Mouse (Mus musculus) forebrain, embryonic 14.5 days (tissue): Measurements from ENCODE around the gene Pcsk5. TPM values are rescaled to one million over a fixed set of nuclear protein-coding genes. Genes with fewer than 3 reads are reported as not detected.

Experiments used
- ATAC-seq: fragments of 200-750 bp; cut with Nextera tagmentation; 2 replicates; pipeline ENCODE4 v1.8.0; 2017; ENCODE audit warnings: mild to moderate bottlenecking, moderate library complexity
- DNase-seq: peaks from one replicate; pipeline ENCODE4 v3.0.0-alpha.2; 2015; ENCODE audit warnings: low spot score
- H3K27ac ChIP-seq: fragments of 300-500 bp; sonication (generic); 2 replicates; pipeline ENCODE4 v1.5.1; 2014; ENCODE audit warnings: low read depth, mild to moderate bottlenecking, control low read depth, low read length, moderate library complexity
- H3K27me3 ChIP-seq: fragments of 300-500 bp; sonication (generic); replicated peaks from 2 replicates; pipeline ENCODE4 v1.6.1; 2014; ENCODE audit warnings: low read length, control low read depth, mixed read lengths; ENCODE audit not compliant: control insufficient read depth, insufficient read depth
- H3K36me3 ChIP-seq: fragments of 300-500 bp; sonication (generic); 2 replicates; pipeline ENCODE4 v1.6.1; 2014; ENCODE audit warnings: low read length, control low read depth; ENCODE audit not compliant: control insufficient read depth, insufficient read depth
- H3K4me1 ChIP-seq: fragments of 300-500 bp; sonication (generic); 2 replicates; pipeline ENCODE4 v1.6.1; 2014; ENCODE audit warnings: antibody characterized with exemption, low read length, control low read depth; ENCODE audit not compliant: control insufficient read depth, insufficient read depth
- H3K4me2 ChIP-seq: fragments of 300-500 bp; sonication (generic); 2 replicates; pipeline ENCODE4 v1.6.1; 2014; ENCODE audit warnings: mild to moderate bottlenecking, control low read depth, low read length
- H3K4me3 ChIP-seq: fragments of 300-500 bp; sonication (generic); 2 replicates; pipeline ENCODE4 v1.5.1; 2014; ENCODE audit warnings: low read depth, low read length, control low read depth
- H3K9ac ChIP-seq: fragments of 300-500 bp; sonication (generic); 2 replicates; pipeline ENCODE4 v1.6.1; 2014; ENCODE audit warnings: mild to moderate bottlenecking, low read length, control low read depth, moderate library complexity
- H3K9me3 ChIP-seq: fragments of 300-500 bp; sonication (generic); replicated peaks from 2 replicates; pipeline ENCODE4 v1.6.1; 2016; ENCODE audit warnings: low read length, control low read depth, mixed read lengths; ENCODE audit not compliant: control insufficient read depth
- WGBS: fragments of 180-500 bp; shearing (Covaris S2); extraction: QIAGEN DNeasy Blood & Tissue Kit; methylation state at CpG from one replicate; pipeline ENCODE4 v1.1.7; 2014; 5-methylcytosine and 5-hydroxymethylcytosine counted together
- polyA plus RNA-seq: library from polyadenylated mRNA; unstranded; fragments of >200 nt; fragmentation: Nextera tagmentation; extraction: Ambion mirVana; gene quantifications from 2 replicates; pipeline ENCODE4 v1.2.1, GENCODE M21; 2014

Pcsk5 gene
- polyA plus RNA-seq, 1 experiment from 2014 or later: 3.8 TPM

DNA sequence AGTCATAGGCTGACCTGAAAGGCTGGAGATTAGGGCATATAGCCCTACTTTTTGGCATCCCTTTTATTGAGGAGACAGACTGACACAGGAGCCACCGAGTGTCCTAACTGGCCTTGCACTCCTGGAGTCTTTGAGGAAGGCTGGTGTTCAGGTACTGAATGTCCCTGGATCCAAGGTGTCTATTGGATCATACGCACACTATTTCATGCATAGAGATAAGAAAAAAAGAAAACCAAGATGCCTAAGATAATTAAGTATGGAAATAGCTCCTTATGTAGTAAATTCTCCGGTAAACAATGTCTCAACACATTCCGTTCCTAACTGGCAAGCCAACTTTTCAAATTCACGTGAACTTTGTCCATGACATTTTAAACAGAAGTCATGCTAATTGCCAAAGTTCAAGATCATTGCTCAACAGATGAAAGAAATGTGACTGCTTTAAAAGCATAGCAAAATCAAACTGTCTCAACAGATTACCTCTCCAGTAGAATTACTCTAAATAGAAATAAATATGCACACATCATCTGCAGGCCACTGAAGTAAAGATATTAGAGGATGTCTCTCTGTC is 45.9 kb downstream of the Pcsk5 start:
- H3K27ac ChIP-seq: no peak overlapping the region
- H3K27me3 ChIP-seq: no peaks in the 10 kb centered on the region
- H3K4me2 ChIP-seq: no peak overlapping the region
- H3K9ac ChIP-seq: no peak overlapping the region
- H3K36me3 ChIP-seq: no peaks in the 10 kb centered on the region
- no peaks in the 10 kb centered on the region for H3K9me3 ChIP-seq
- H3K4me3 ChIP-seq: no peak overlapping the region
- ATAC-seq (no peak), DNase-seq (no peak)
- H3K4me1 ChIP-seq: no peaks in the 10 kb centered on the region
- WGBS: 90% methylated on average over 5 of the region's 5 CpGs

DNA sequence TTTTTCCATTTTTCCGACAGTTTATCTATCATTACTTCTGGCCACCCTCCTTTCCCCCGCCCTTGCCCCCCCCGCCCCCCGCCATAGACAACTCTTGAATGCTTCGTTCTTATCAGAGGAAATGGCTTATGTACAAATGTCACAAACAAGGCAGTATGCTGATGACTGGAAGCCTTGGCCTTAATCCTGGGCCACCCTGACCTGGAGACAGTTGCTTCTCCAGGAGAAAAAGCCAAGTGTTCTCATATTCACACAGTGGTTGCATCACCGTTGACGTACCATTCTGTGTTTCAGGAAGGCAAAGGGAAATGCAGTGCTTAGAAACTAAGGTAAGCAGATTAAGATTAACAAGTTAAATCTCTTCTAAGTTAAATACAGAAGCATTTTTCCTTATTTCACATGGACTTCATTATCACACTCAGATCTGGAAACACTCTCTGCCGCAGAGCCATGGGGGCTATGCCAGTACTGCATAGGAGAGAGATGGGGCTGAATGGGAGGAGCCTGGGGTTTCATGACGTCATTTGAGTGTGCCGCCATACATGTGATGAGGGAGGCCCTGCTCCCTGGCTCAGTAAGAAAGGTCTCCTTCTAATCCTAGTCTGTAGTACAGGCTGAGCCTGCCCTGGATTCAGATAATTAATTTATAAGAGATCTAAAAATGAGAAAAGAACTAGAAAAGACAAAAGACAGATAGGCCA is 48.7 kb downstream of the Pcsk5 start:
- Histone ChIP-seq H3K36me3 (no peaks in the 10 kb centered on the region), H3K27ac (no peak overlapping the region), H3K9me3 (no peaks in the 10 kb centered on the region), H3K4me3 (no peak overlapping the region), H3K4me2 (no peak overlapping the region), H3K9ac (no peak overlapping the region), H3K4me1 (no peaks in the 10 kb centered on the region), H3K27me3 (no peaks in the 10 kb centered on the region)
- no peak for ATAC-seq
- no peak for DNase-seq
- WGBS: 87% methylated on average over 10 of the region's 10 CpGs

DNA sequence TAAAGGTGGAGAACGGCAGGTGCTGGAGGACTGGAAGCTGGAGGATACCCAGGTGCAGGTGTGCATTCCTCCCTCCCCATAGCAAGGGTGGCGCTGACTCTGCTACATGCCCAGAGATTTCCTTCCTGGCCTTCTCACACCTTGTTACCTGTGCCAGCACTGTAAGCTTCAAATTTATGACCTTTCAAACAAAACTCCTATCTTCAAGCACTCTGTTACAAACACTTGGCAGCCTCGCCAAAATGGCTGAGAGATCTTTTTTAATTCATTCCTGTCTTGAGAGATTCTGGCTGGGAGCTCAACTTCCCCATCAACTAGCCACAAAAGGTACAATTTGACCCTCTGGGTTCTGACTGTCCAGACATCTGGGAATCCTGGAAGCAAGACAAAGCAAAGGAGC is 50.7 kb downstream of the Pcsk5 start:
- no peak for DNase-seq

DNA sequence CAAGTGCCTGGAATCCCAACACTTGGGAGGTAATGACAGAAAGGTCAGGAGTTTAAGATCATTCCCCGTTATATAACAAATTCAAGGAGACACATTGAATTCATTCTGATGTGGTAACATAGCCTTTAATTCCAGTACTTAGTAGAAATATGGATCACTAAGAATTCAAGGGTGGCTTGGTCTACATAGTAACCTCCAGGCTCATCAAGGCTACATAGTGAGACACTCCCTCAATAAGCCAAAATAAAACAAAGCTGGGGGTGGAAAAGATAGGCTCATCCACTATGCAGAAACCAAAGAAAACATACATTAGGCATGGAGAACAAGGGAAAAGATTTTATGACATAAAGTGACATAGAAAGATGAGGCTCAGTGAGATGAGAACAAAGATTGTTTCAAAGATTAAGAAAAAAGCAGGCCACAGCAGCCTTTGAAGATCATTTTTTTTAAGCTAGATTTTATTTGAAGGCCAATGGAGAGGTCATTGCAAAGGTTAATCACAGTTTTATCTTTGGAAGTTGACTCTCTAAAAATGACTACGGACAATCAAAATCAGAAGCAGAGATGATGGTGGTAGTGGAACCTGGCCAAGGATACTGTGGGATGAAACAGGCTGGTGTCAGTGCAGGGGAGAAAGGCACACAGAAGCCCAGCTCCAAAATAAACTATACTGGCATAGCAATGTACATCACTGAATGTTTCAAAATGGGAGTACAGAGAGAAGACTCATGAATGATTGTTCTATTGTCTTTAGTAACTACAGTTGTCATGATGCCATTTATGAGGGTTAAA is 52.8 kb downstream of the Pcsk5 start:
- Histone ChIP-seq H3K9me3 (no peaks in the 10 kb centered on the region), H3K27ac (no peak overlapping the region), H3K9ac (no peak overlapping the region), H3K4me3 (no peak overlapping the region), H3K27me3 (no peaks in the 10 kb centered on the region), H3K4me2 (no peak overlapping the region), H3K36me3 (no peaks in the 10 kb centered on the region), H3K4me1 (no peaks in the 10 kb centered on the region)
- ATAC-seq (no peak), DNase-seq (no peak)
- WGBS: 95% methylated on average over 2 of the region's 2 CpGs

More for the DNA sequence above, 50.7 kb downstream of the Pcsk5 start:
- Histone ChIP-seq H3K4me2 (no peak overlapping the region), H3K4me1 (no peaks in the 10 kb centered on the region), H3K9ac (no peak overlapping the region), H3K27me3 (no peaks in the 10 kb centered on the region), H3K36me3 (no peaks in the 10 kb centered on the region), H3K4me3 (no peak overlapping the region), H3K27ac (no peak overlapping the region), H3K9me3 (no peaks in the 10 kb centered on the region)
- 85% methylated on average over 3 of the region's 3 CpGs for WGBS
- no peak for ATAC-seq

DNA sequence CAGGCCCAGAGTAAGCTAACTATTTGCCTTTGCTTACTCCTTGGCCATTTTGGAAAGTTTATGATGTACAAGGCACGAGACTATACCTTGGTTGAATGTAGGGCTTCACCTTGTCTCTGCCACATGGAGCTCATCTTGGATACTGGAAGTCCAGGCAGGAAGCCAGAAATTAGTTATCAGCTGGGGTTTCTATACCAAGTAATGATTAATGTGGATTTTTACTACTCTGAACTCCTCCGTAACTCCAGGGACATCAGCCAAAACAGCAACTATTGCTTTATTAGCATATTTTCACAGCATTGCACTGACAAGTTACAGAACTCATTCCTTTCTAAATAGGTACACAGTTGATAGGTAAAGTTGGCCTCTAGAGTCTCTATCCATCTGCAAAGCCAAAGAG is 54.2 kb downstream of the Pcsk5 start:
- H3K27ac ChIP-seq: no peak overlapping the region

DNA sequence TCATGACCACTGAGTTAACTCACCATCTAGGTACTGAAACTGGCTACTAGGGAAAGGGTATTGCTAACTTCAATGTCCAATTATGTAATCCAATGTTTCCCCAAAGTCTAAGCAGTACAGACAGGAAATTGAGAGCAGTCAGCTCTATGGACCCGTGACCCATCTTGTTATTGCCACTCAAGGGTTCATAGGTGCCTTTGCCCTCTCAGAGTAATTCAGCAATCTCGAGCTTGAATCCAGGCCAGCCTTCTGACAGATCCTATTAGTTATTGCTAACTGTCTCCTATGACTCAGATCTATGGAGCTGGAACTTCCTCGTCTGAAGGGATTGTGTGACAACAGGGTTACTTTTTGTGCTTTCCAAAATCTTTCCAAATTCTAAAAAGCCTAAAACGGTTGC is 56.1 kb downstream of the Pcsk5 start:
- Histone ChIP-seq H3K4me2 (no peak overlapping the region), H3K9ac (no peak overlapping the region), H3K9me3 (no peaks in the 10 kb centered on the region), H3K4me3 (no peak overlapping the region), H3K27me3 (no peaks in the 10 kb centered on the region), H3K36me3 (no peaks in the 10 kb centered on the region), H3K27ac (no peak overlapping the region), H3K4me1 (no peaks in the 10 kb centered on the region)
- DNase-seq (no peak), ATAC-seq (no peak)
- WGBS: 83% methylated on average over 4 of the region's 4 CpGs

More for the DNA sequence above, 54.2 kb downstream of the Pcsk5 start:
- Histone ChIP-seq H3K9ac (no peak overlapping the region), H3K4me3 (no peak overlapping the region), H3K9me3 (no peaks in the 10 kb centered on the region), H3K36me3 (no peaks in the 10 kb centered on the region), H3K4me2 (no peak overlapping the region), H3K4me1 (no peaks in the 10 kb centered on the region), H3K27me3 (no peaks in the 10 kb centered on the region)
- ATAC-seq: no peak
- 90% methylated on average over 2 of the region's 2 CpGs for WGBS
- DNase-seq: no peak

DNA sequence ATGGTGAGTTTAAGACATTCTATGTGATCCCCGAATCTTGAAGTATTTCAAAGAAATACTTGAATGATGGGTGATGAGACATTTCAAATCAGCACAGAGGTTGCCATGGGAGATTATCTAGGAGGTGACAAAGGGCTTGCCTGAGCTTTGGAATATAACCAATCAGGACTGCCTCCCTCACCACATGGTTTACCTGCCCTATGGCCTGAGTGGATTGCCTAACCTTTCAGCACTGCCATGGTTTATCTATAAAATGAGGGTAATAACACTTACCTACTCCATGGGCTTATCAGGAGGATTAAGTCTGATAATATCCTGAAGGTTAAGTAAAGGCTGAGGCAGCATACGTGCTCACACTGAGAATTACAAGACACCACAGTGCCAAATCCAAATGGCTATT is 61.5 kb downstream of the Pcsk5 start:
- 73% methylated on average over 2 of the region's 2 CpGs for WGBS
- DNase-seq: no peak
- Histone ChIP-seq H3K4me2 (no peak overlapping the region), H3K9ac (no peak overlapping the region), H3K36me3 (no peaks in the 10 kb centered on the region), H3K9me3 (no peaks in the 10 kb centered on the region), H3K4me3 (no peak overlapping the region), H3K4me1 (no peaks in the 10 kb centered on the region), H3K27me3 (no peaks in the 10 kb centered on the region), H3K27ac (no peak overlapping the region)
- no peak for ATAC-seq

DNA sequence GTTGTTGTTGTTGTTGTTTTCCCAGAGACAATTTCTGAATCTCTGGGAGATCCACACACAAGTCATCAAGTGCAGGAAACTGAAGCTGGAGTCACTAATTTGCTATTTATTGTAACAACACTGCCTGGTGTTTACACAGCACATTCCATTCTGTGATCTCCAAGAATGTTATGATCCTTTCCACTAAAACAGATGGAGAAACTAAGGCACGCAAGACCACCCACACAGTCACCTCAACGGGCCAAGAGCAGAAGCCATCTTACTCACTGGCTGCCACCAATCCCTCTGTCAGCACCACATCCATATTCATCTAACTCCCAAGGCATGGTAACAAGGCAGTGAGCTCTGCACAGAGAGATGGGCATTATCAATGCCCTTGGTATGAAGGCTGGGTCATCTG is 62.3 kb downstream of the Pcsk5 start:
- H3K36me3 ChIP-seq: no peaks in the 10 kb centered on the region
- H3K4me1 ChIP-seq: no peaks in the 10 kb centered on the region
- whole genome bisulfite sequencing: 85% methylated on average over 2 of the region's 2 CpGs
- ATAC-seq (no peak), DNase-seq (no peak)
- no peak overlapping the region for H3K4me2 ChIP-seq
- H3K9ac ChIP-seq: no peak overlapping the region
- no peaks in the 10 kb centered on the region for H3K27me3 ChIP-seq
- H3K27ac ChIP-seq: no peak overlapping the region
- H3K9me3 ChIP-seq: no peaks in the 10 kb centered on the region
- no peak overlapping the region for H3K4me3 ChIP-seq

DNA sequence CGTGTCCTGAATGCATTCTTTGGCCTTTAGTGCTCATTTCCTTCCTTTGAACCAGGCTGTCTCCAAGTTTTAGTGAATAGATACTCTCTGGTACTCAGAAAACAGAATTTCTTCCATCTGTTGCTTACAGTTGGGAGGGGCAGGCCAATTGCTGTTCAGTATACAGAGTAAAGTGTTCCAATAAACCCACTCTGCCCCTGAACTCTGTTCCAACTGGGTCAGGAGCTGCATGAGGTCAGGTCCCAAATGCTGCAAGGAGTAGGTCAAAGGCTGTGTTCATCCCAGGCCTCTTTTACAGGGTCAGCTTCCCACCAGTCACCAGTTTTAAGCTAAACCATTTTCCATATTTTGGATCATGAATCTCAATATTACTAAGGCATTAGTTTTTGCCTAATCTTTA is 63.4 kb downstream of the Pcsk5 start:
- H3K4me2 ChIP-seq: no peak overlapping the region
- H3K4me1 ChIP-seq: no peaks in the 10 kb centered on the region
- H3K36me3 ChIP-seq: no peaks in the 10 kb centered on the region
- no peaks in the 10 kb centered on the region for H3K27me3 ChIP-seq
- no peak for DNase-seq
- H3K27ac ChIP-seq: no peak overlapping the region
- H3K9ac ChIP-seq: no peak overlapping the region
- no peaks in the 10 kb centered on the region for H3K9me3 ChIP-seq
- WGBS: 68% methylated on average over 1 of the region's 1 CpGs
- ATAC-seq: no peak
- no peak overlapping the region for H3K4me3 ChIP-seq
